Mouse (Mus musculus): ENCODE measurements around the gene Dach1. TPM values are rescaled to one million over a fixed set of nuclear protein-coding genes. Genes with fewer than 3 reads are reported as not detected.

Dach1 gene
- total and polyA plus RNA-seq, 3 experiments, result not detected

DNA sequence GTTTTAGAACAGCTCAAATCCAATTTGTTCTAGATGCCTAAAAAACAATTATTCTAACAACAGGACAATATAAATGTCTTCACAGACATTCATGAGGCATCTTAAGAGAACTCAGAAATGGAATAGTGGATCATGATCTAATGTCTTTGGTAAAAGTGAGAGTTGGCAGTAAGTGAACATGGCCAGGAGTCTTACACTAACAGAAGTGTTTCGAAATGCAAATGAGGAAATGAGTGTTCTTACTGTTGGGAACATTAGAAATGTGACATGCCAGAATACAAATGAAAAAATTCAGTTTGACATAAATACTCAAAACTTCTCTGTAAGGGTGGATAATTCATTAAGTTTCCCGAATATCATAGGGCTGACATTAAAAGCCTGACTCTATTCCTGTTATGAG is 426.3 kb downstream of the Dach1 start:
- DNase-seq (ENCODE audit: low read depth, low spot score), result no peak
- Histone ChIP-seq H3K4me1 (ENCODE audit: control insufficient read depth in 1 of 2, insufficient read depth in 2 of 2, low read length in 2 of 2) (no peaks in the 10 kb centered on the region), H3K9ac (ENCODE audit: control insufficient read depth, low read depth, low read length, poor library complexity, severe bottlenecking) (no peak overlapping the region), H3K9me3 (replicated peaks; ENCODE audit: insufficient read depth, low read length) (no peaks in the 10 kb centered on the region), H3K27ac (ENCODE audit: control insufficient read depth, low read depth, low read length) (no peak overlapping the region), H3K36me3 (ENCODE audit: control insufficient read depth in 1 of 2, insufficient read depth in 2 of 2, low read length in 2 of 2) (no peaks in the 10 kb centered on the region), H3K4me3 (ENCODE audit: control insufficient read depth in 1 of 2, insufficient read depth in 1 of 2, low read depth in 2 of 2, low read length in 2 of 2) (no peak overlapping the region), H3K79me2 (ENCODE audit: control insufficient read depth, insufficient read depth, low read length, poor library complexity) (no peaks in the 10 kb centered on the region), H3K27me3 (ENCODE audit: control insufficient read depth in 1 of 2, insufficient read depth in 2 of 2, low read length in 2 of 2) (no peaks in the 10 kb centered on the region)
- TF ChIP-seq ZNF384 (IDR thresholded peaks at IDR 0.05; ENCODE audit: low read depth, low read length) (no peak), RCOR1 (IDR thresholded peaks at IDR 0.05; ENCODE audit: low read depth, low read length) (no peak), JUND (IDR thresholded peaks at IDR 0.05; ENCODE audit: low read depth, low read length) (no peak), MXI1 (IDR thresholded peaks at IDR 0.05; ENCODE audit: low read depth, low read length) (no peak), CTCF (IDR thresholded peaks at IDR 0.05 in 2 of 3, conservative IDR thresholded peaks at IDR 0.05 in 1 of 3; ENCODE audit: control insufficient read depth in 1 of 3, insufficient read depth in 1 of 3, low read depth in 2 of 3, low read length in 3 of 3, poor library complexity in 1 of 3, severe bottlenecking in 1 of 3) (no peak), ZKSCAN1 (IDR thresholded peaks at IDR 0.05; ENCODE audit: low read depth, low read length) (no peak), NRF1 (IDR thresholded peaks at IDR 0.05; ENCODE audit: insufficient read depth, low read depth, low read length, poor library complexity, severe bottlenecking) (no peak), SMC3 (IDR thresholded peaks at IDR 0.05; ENCODE audit: low read depth, low read length) (no peak), USF1 (IDR thresholded peaks at IDR 0.05; ENCODE audit: low read depth, low read length) (no peak), BHLHE40 (IDR thresholded peaks at IDR 0.05; ENCODE audit: borderline replicate concordance, low read depth, low read length) (no peak), MAZ (IDR thresholded peaks at IDR 0.05; ENCODE audit: low read depth, low read length) (no peak), EP300 (IDR thresholded peaks at IDR 0.05; ENCODE audit: low read depth in 1 of 2, low read length in 2 of 2) (no peak), UBTF (IDR thresholded peaks at IDR 0.05; ENCODE audit: borderline replicate concordance, insufficient read depth, low read depth, low read length) (no peak), TAL1 (IDR thresholded peaks at IDR 0.05; ENCODE audit: low read length) (no peak), MYC (IDR thresholded peaks at IDR 0.05; ENCODE audit: low read depth, low read length) (no peak), ETS1 (IDR thresholded peaks at IDR 0.05; ENCODE audit: low read depth, low read length) (no peak)

DNA sequence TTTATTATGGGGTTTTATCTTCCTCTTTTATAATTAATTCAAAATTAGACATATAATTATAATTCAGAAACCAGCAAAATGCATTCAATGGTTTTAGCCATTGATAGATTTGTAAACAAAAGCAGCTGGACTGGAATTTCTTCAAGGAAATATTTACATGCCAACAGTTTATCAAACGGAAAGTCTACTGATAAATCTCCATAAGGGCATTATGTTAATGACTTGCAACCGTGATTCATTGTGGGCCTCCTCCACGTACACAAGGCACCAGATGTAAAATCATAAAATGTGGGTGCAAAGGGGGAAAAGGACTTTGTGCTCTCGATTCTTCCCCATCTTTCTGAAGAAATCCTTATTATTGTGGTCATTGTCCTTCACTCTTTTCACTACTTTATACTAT is 426.8 kb downstream of the Dach1 start:
- no peak overlapping the region for H3K27ac ChIP-seq (ENCODE audit: control insufficient read depth, low read depth, low read length)
- no peaks in the 10 kb centered on the region for H3K9me3 ChIP-seq (replicated peaks; ENCODE audit: insufficient read depth, low read length)
- no peaks in the 10 kb centered on the region for H3K79me2 ChIP-seq (ENCODE audit: control insufficient read depth, insufficient read depth, low read length, poor library complexity)
- H3K4me3 ChIP-seq (ENCODE audit: control insufficient read depth in 1 of 2, insufficient read depth in 1 of 2, low read depth in 2 of 2, low read length in 2 of 2), result no peak overlapping the region
- no peaks in the 10 kb centered on the region for H3K36me3 ChIP-seq (ENCODE audit: control insufficient read depth in 1 of 2, insufficient read depth in 2 of 2, low read length in 2 of 2)
- H3K9ac ChIP-seq (ENCODE audit: control insufficient read depth, low read depth, low read length, poor library complexity, severe bottlenecking), result no peak overlapping the region
- no peaks in the 10 kb centered on the region for H3K4me1 ChIP-seq (ENCODE audit: control insufficient read depth in 1 of 2, insufficient read depth in 2 of 2, low read length in 2 of 2)
- no peak for DNase-seq (ENCODE audit: low read depth, low spot score)
- TF ChIP-seq ZNF384 (IDR thresholded peaks at IDR 0.05; ENCODE audit: low read depth, low read length) (no peak), MXI1 (IDR thresholded peaks at IDR 0.05; ENCODE audit: low read depth, low read length) (no peak), HCFC1 (IDR thresholded peaks at IDR 0.05; ENCODE audit: low read depth, low read length) (no peak), ZKSCAN1 (IDR thresholded peaks at IDR 0.05; ENCODE audit: low read depth, low read length) (no peak), ZC3H11A (IDR thresholded peaks at IDR 0.05; ENCODE audit: low read depth, low read length) (no peak), ZMIZ1 (IDR thresholded peaks at IDR 0.05; ENCODE audit: low read depth, low read length) (no peak), RAD21 (IDR thresholded peaks at IDR 0.05; ENCODE audit: low read depth, low read length) (no peak), RCOR1 (IDR thresholded peaks at IDR 0.05; ENCODE audit: low read depth, low read length) (no peak), TCF12 (IDR thresholded peaks at IDR 0.05; ENCODE audit: low read depth, low read length) (no peak), UBTF (IDR thresholded peaks at IDR 0.05; ENCODE audit: borderline replicate concordance, insufficient read depth, low read depth, low read length) (no peak), E2F4 (IDR thresholded peaks at IDR 0.05; ENCODE audit: borderline replicate concordance, low read depth, low read length) (no peak), TBP (IDR thresholded peaks at IDR 0.05; ENCODE audit: low read depth, low read length) (no peak), MYC (IDR thresholded peaks at IDR 0.05; ENCODE audit: low read depth, low read length) (no peak), USF2 (IDR thresholded peaks at IDR 0.05; ENCODE audit: borderline replicate concordance in 1 of 2, insufficient read depth in 1 of 2, low read depth in 1 of 2, low read length in 2 of 2) (no peak), NELFE (IDR thresholded peaks at IDR 0.05; ENCODE audit: low read depth, low read length) (no peak), GABPA (IDR thresholded peaks at IDR 0.05; ENCODE audit: low read depth, low read length) (no peak), USF1 (IDR thresholded peaks at IDR 0.05; ENCODE audit: low read depth, low read length) (no peak), JUND (IDR thresholded peaks at IDR 0.05; ENCODE audit: low read depth, low read length) (no peak), MAX (IDR thresholded peaks at IDR 0.05; ENCODE audit: low read length) (no peak)
- no peaks in the 10 kb centered on the region for H3K27me3 ChIP-seq (ENCODE audit: control insufficient read depth in 1 of 2, insufficient read depth in 2 of 2, low read length in 2 of 2)

All from MEL (cell line).